Mouse (Mus musculus) hindbrain, embryonic 12.5 days (tissue): ENCODE measurements at regions not wholly inside any gene's neighbourhood (a gene's known extent, or its start where the extent isn't known, plus 50 kb on each side); places are given as distances from the start of the nearest gene placed in this dataset.

Experiments used
- ATAC-seq: fragments of 200-750 bp; cut with Nextera tagmentation; 2 replicates; pipeline ENCODE4 v1.8.0; 2017; ENCODE audit warnings: moderate TSS enrichment; ENCODE audit not compliant: low FRiP score
- H3K27ac ChIP-seq: fragments of 300-500 bp; sonication (generic); 2 replicates; pipeline ENCODE4 v1.5.1; 2016; ENCODE audit warnings: mild to moderate bottlenecking
- H3K27me3 ChIP-seq: fragments of 300-500 bp; sonication (generic); 2 replicates; pipeline ENCODE4 v1.6.1; 2016; ENCODE audit warnings: mild to moderate bottlenecking
- H3K36me3 ChIP-seq: fragments of 300-500 bp; sonication (generic); 2 replicates; pipeline ENCODE4 v1.6.1; 2016; ENCODE audit warnings: mild to moderate bottlenecking
- H3K4me1 ChIP-seq: fragments of 300-500 bp; sonication (generic); 2 replicates; pipeline ENCODE4 v1.6.1; 2016
- H3K4me2 ChIP-seq: fragments of 300-500 bp; sonication (generic); replicated peaks from 2 replicates; pipeline ENCODE4 v1.6.1; 2016; ENCODE audit warnings: mild to moderate bottlenecking
- H3K4me3 ChIP-seq: fragments of 300-500 bp; sonication (generic); 2 replicates; pipeline ENCODE4 v1.5.1; 2016; ENCODE audit warnings: mild to moderate bottlenecking
- H3K9ac ChIP-seq: fragments of 300-500 bp; sonication (generic); 2 replicates; pipeline ENCODE4 v1.6.1; 2016; ENCODE audit warnings: mild to moderate bottlenecking, moderate library complexity
- H3K9me3 ChIP-seq: fragments of 300-500 bp; sonication (generic); replicated peaks from 2 replicates; pipeline ENCODE4 v1.6.1; 2016; ENCODE audit warnings: mild to moderate bottlenecking
- WGBS: fragments of 180-500 bp; shearing (Covaris S2); methylation state at CpG from one replicate; pipeline ENCODE4 v1.1.7; 2016; 5-methylcytosine and 5-hydroxymethylcytosine counted together

DNA sequence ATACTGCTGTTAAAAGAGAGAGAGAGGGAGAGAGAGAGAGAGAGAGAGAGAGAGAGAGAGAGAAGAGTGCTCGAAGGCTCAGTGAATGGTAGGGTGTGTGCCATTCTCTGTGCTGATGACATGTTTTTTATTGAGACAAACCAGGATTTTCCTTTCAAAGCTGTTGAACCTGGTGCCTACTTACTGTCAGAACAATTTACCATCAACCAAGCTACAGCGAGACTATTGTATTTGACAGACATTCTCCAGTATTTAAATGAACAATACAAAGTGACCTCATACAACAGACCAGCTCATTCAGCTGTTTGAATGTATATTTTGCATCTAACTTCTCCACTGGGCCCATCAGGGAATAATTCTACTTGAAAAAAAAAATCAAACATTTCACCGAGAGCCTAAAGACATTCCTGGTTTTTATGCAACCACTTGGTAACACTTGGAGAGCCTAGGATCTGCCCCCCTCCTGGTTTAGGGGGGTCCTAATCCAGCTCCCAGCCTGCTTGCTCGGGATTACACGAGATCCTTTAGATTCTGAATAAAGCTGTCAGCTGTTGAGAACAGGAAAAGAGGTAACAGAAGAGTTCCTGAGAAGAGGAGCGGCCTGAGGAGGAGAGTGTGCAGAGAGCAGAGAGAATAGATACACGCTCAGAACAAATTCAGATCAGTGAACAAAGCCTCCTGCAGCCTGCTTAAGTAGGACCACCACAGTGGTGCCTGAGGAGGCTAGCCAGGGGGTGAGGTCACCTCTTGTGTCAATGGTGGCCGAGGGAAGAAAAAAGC, 117.3 kb downstream of the Anapc10 start:
- Histone ChIP-seq H3K4me1 (0 out of 2 replicates have a peak, but pooled peaks cover 8% of the 10 kb centered on the region), H3K4me2 (peak overlapping the region; percentile 39), H3K27me3 (no peaks in the 10 kb centered on the region), H3K27ac (no peak overlapping the region), H3K4me3 (no peak overlapping the region), H3K9me3 (no peaks in the 10 kb centered on the region), H3K9ac (peak overlapping the region; percentile 23; the same call in 1 of the 2 replicates), H3K36me3 (no peaks in the 10 kb centered on the region)
- 22% methylated on average over 8 of the region's 8 CpGs for WGBS
- ATAC-seq = peak; percentile 72; the same call in 1 of the 2 replicates

GRCm38 (mm10) chr8:79829543-79829890, 117.9 kb downstream of the Anapc10 start:
- Histone ChIP-seq H3K9me3 (no peaks in the 10 kb centered on the region), H3K4me2 (peak overlapping the region; percentile 39), H3K36me3 (no peaks in the 10 kb centered on the region), H3K27me3 (no peaks in the 10 kb centered on the region), H3K9ac (peak overlapping the region; percentile 23; the same call in 1 of the 2 replicates), H3K4me1 (0 out of 2 replicates have a peak, but pooled peaks cover 8% of the 10 kb centered on the region), H3K27ac (no peak overlapping the region), H3K4me3 (no peak overlapping the region)
- ATAC-seq = no peak
- 25% methylated on average over 11 of the region's 11 CpGs for WGBS

GRCm38 (mm10) chr8:79829941-79830633, 118.5 kb downstream of the Anapc10 start:
- ATAC-seq = no peak
- H3K9me3 ChIP-seq = no peaks in the 10 kb centered on the region
- H3K9ac ChIP-seq = no peak overlapping the region
- WGBS = 61% methylated on average over 19 of the region's 19 CpGs
- no peak overlapping the region for H3K4me2 ChIP-seq
- no peaks in the 10 kb centered on the region for H3K27me3 ChIP-seq
- no peaks in the 10 kb centered on the region for H3K36me3 ChIP-seq
- no peak overlapping the region for H3K27ac ChIP-seq
- 0 out of 2 replicates have a peak, but pooled peaks cover 8% of the 10 kb centered on the region for H3K4me1 ChIP-seq
- H3K4me3 ChIP-seq = no peak overlapping the region

DNA sequence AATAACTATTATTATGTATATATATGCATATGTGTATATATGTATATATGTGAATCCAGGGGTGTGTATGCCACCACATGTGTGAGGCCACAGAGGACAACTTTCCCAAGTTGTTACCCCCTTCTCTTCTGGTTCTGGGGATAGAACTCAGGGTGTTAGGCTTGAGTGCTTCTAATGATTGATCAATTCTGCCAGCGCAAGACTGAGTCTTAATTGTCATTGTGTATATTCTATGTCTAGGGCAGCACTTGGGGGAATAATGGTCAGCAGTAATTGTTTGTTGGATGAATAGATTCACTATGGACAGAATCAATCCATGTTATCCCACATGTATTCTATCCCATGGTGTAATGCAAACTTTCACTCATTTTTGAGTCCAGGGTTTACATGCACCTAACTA, 127.3 kb downstream of the Anapc10 start:
- H3K9me3 ChIP-seq = no peaks in the 10 kb centered on the region

GRCm38 (mm10) chr8:79849982-79850514, 138.4 kb downstream of the Anapc10 start:
- Histone ChIP-seq H3K4me2 (no peak overlapping the region), H3K36me3 (no peaks in the 10 kb centered on the region), H3K4me1 (0 out of 2 replicates have a peak, but pooled peaks cover 2% of the 10 kb centered on the region), H3K27me3 (no peaks in the 10 kb centered on the region), H3K4me3 (no peak overlapping the region), H3K27ac (no peak overlapping the region), H3K9ac (no peak overlapping the region), H3K9me3 (no peaks in the 10 kb centered on the region)
- no peak for ATAC-seq
- WGBS = 61% methylated on average over 7 of the region's 7 CpGs

More for the DNA sequence above, 127.3 kb downstream of the Anapc10 start:
- H3K4me1 ChIP-seq = no peaks in the 10 kb centered on the region
- H3K27ac ChIP-seq = no peak overlapping the region
- H3K9ac ChIP-seq = no peak overlapping the region
- 72% methylated on average over 1 of the region's 1 CpGs for WGBS
- H3K4me3 ChIP-seq = no peak overlapping the region
- ATAC-seq = no peak
- H3K27me3 ChIP-seq = no peaks in the 10 kb centered on the region
- H3K4me2 ChIP-seq = no peak overlapping the region
- no peaks in the 10 kb centered on the region for H3K36me3 ChIP-seq

DNA sequence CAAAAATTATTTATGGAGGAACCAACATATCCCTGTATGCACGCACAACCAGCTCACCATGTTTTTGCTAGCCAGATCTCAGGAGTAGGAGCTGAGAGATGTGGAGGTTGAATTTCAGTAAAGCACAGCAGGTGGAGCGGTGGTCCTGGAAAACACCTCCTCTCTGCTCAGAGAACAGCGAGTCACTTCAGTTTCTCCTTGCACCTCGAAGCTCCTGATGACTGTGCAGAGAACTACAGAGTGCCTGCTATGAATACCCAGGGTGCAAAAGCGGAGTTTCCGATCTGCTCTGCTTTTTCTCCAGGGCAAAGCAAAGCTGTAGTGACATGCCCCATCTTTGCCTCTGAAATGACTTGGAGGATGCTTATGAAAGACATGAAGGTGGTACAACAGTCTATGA, 138.9 kb downstream of the Anapc10 start:
- Histone ChIP-seq H3K9ac (no peak overlapping the region), H3K4me2 (no peak overlapping the region), H3K36me3 (no peaks in the 10 kb centered on the region), H3K27ac (no peak overlapping the region), H3K4me1 (0 out of 2 replicates have a peak, but pooled peaks cover 2% of the 10 kb centered on the region), H3K27me3 (no peaks in the 10 kb centered on the region), H3K9me3 (no peaks in the 10 kb centered on the region), H3K4me3 (no peak overlapping the region)
- no peak for ATAC-seq
- WGBS = 69% methylated on average over 6 of the region's 6 CpGs

DNA sequence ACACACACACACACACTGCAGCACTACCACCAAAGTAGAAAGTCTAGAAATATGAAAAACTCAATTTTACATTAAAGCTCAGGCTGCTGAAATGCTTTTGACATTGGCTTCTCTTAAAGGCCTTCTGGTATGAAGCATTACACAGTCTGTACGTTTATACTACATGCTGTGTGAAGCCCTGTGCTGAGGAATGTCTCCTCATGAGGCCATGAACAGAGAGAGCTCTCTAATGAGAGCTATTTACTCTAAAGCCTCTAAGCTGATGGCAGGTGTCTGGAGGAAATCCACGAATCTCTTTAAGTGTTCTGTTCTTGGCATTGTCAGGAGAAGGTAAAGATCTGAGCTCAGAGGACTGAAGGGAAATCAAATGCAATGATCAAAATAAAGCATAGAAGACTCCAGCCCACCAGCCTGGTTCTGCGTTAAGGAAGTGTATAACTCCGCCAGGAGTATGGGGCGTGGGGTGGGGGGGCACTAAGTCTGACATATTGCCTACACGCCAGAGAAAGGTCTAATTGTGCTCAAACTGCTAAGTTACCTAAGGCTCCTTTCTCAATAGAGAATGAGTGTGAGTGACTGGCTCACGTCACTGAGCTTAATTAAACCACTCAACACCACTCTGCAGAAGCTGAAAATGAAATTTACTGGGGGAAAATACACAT, 160.9 kb downstream of the Anapc10 start:
- H3K4me1 ChIP-seq = no peaks in the 10 kb centered on the region
- no peak overlapping the region for H3K4me3 ChIP-seq
- H3K36me3 ChIP-seq = no peaks in the 10 kb centered on the region
- WGBS = 77% methylated on average over 7 of the region's 7 CpGs
- H3K27me3 ChIP-seq = no peaks in the 10 kb centered on the region
- no peak overlapping the region for H3K27ac ChIP-seq
- H3K4me2 ChIP-seq = no peak overlapping the region
- H3K9ac ChIP-seq = no peak overlapping the region
- no peak for ATAC-seq
- H3K9me3 ChIP-seq = no peaks in the 10 kb centered on the region

DNA sequence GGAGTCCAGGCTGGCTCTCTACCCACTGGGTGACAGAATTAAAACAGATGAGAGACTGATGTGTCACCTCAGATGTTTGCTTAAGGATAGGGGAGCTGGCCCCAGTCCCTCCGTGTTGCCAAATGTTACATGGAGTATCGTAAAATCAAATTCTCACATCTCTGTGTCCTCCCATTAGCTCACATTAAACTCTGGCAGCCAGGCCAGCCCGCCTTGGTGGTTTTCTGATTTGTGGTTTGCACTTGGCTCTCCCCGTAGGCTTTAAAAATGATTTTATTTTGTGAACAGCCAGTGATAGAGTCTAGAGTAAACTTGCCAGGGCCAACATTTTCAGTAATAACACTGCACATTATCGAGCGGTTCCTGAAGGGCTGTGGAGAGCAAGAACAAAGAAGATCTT, 149.8 kb downstream of the Hhip start:
- Histone ChIP-seq H3K9me3 (no peaks in the 10 kb centered on the region), H3K36me3 (no peaks in the 10 kb centered on the region), H3K4me2 (no peak overlapping the region), H3K27me3 (no peaks in the 10 kb centered on the region), H3K4me1 (no peaks in the 10 kb centered on the region), H3K4me3 (no peak overlapping the region), H3K27ac (no peak overlapping the region), H3K9ac (no peak overlapping the region)
- ATAC-seq = no peak
- 77% methylated on average over 6 of the region's 6 CpGs for WGBS
